ENCODE assay signal across 10 mouse cellular contexts in the genomic region with DNA sequence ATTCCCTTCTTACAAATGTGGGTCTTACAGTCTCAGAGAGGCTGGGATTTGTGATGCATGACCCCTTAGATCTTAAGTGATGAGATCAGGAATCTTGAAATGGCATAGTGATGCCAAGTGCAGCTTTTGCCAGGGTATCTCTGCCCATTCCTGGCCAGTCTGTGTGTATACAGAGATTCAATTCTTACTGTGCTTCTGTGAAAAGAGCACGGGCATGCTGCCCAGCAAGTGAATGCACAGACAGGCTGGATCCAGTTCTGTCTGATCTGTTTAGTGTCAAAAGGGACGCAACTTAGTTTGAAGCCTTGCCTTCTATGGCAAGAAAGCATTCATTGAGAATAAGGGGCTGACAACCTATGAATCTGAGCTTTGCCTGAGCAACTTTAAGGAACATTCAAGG.
DNase-seq lines count a peak whose midpoint lies in the region; ATAC-seq and TF ChIP-seq lines count a peak whose summit lies in the region.
"Had no signal": no experiment of that assay in that cellular context is flagged by ENCODE, and none has a peak within 500 bp of the region (broad histone marks: within the 10 kb centered on the region; RNA-seq: fewer than 3 reads in every experiment).

No protein-coding gene starts in this region.

- no peaks in the 10 kb centered on the region for H3K27me3 ChIP-seq in hindbrain, postnatal 0 days (ENCODE audit: insufficient read depth, low read length)
- H3K27me3 ChIP-seq: heart, embryonic 13.5 days had no signal

- TF ChIP-seq CTCF in hindbrain, postnatal 0 days (IDR thresholded peaks at IDR 0.05; ENCODE audit: low read depth) = no peak

- peak; percentile 91 for DNase-seq in left cerebral cortex, postnatal 4 days
- no peak for DNase-seq in left cerebral cortex, adult 8-10 months (ENCODE audit: low spot score in 2 of 2)
- DNase-seq in cerebellum, adult 9-10 months = peak; percentile 81
- peak; percentile 85 for DNase-seq in hindbrain, postnatal 0 days (ENCODE audit: low spot score)
- DNase-seq in right cerebral cortex, postnatal 4 days = peak; percentile 60
- no peak for DNase-seq in yolk sac, embryonic 10.5 days (ENCODE audit: low spot score)
- DNase-seq in MN1 (ENCODE audit: low spot score) = no peak
- DNase-seq: kidney, postnatal 25 days had no signal

- no peak overlapping the region for H3K9ac ChIP-seq in hindbrain, postnatal 0 days (replicated peaks; ENCODE audit: low read length)
- H3K9ac ChIP-seq: heart, embryonic 13.5 days had no signal

- H3K36me3 ChIP-seq in hindbrain, postnatal 0 days (ENCODE audit: insufficient read depth, low read length) = no peaks in the 10 kb centered on the region
- H3K36me3 ChIP-seq: G1E; heart, embryonic 13.5 days had no signal

- peak overlapping the region; percentile 48; the same call in 1 of the 2 replicates for H3K27ac ChIP-seq in hindbrain, postnatal 0 days
- H3K27ac ChIP-seq: heart, embryonic 13.5 days had no signal

- H3K4me1 ChIP-seq in hindbrain, postnatal 0 days (ENCODE audit: insufficient read depth, low read length) = no peaks in the 10 kb centered on the region
- H3K4me1 ChIP-seq: heart, embryonic 13.5 days had no signal

- H3K4me2 ChIP-seq in hindbrain, postnatal 0 days (ENCODE audit: low read depth, low read length) = no peak overlapping the region
- H3K4me2 ChIP-seq: heart, embryonic 13.5 days had no signal

- no peaks in the 10 kb centered on the region for H3K9me3 ChIP-seq in hindbrain, postnatal 0 days (ENCODE audit: low read length)
- H3K9me3 ChIP-seq: heart, embryonic 13.5 days had no signal

- WGBS in hindbrain, postnatal 0 days = 43% methylated on average over 2 of the region's 2 CpGs

- peak; percentile 97 for ATAC-seq in hindbrain, postnatal 0 days

- H3K4me3 ChIP-seq in hindbrain, postnatal 0 days (ENCODE audit: low read length) = no peak overlapping the region
- H3K4me3 ChIP-seq: heart, embryonic 13.5 days had no signal

- intact Hi-C loops in left cerebral cortex, postnatal 4 days (cut with DNase I) = no loop called here

Comparison
In these comparisons a context has a peak if more than half of its experiments do, and no peak if none do; other contexts are left out.
1. DNase-seq: peak in left cerebral cortex, postnatal 4 days (single experiment), cerebellum, adult 9-10 months (single experiment), hindbrain, postnatal 0 days (single experiment) and right cerebral cortex, postnatal 4 days (single experiment); none in left cerebral cortex, adult 8-10 months (0 of 2), yolk sac, embryonic 10.5 days (single experiment) and MN1 (single experiment).